Mouse (Mus musculus) small intestine, adult 2 months (tissue): Measurements from ENCODE around the gene Sipa1l2.

ENCODE experiments used
- CTCF ChIP-seq: fragments of 200-500 bp; IDR thresholded peaks from 2 replicates; pipeline ENCODE4 v1.5.1; 2012; ENCODE audit warnings: low read depth, mild to moderate bottlenecking, control low read depth, inconsistent platforms, low read length, moderate library complexity, mixed read lengths; ENCODE audit not compliant: insufficient replicate concordance, insufficient read length; ENCODE audit errors: extremely low read depth
- POLR2A ChIP-seq: fragments of 200-500 bp; IDR thresholded peaks from 2 replicates; pipeline ENCODE4 v1.6.1; 2012; ENCODE audit warnings: low read depth, mild to moderate bottlenecking, control low read depth, inconsistent platforms, low read length, moderate library complexity

DNA sequence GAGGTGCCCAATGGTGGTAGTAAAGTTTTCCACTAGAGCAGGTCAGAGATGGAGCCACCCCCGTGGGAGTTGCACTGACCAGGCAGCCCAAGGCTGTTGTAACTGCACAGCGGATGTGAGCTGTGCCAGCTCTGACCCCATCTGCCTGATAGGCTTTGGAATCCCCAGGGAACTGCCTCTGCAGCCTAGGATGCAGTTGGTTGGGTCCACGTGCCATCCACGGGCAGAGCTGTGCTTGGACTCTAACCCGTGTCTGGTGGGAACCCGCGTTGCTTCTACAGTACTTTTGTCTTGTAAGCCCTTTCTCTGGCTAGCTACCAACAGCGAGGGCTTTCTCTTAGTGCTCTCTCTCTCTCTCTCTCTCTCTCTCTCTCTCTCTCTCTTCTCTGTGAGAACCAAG is 36.7 kb downstream of the Sipa1l2 start:
- TF ChIP-seq CTCF (no peak), POLR2A (no peak)
